Mouse (Mus musculus) MEL (cell line): ENCODE results near the gene Gstm4. TPM values are rescaled to one million over a fixed set of nuclear protein-coding genes. Genes with fewer than 3 reads are reported as not detected.

Experiments used
- DNase-seq: peaks from one replicate; pipeline ENCODE4 v3.0.0; 2011; ENCODE audit warnings: low read depth, low spot score
- H3K27ac ChIP-seq: 2 replicates; pipeline ENCODE4 v1.5.1; 2012; ENCODE audit warnings: low read depth, mild to moderate bottlenecking, control low read depth, low read length, moderate library complexity; ENCODE audit not compliant: control insufficient read depth
- H3K27me3 ChIP-seq, 2 experiments: fragments of 150-350 bp in 1 of 2; sonication (generic) in 1 of 2; 2 replicates each; pipeline ENCODE4 v1.6.1; 2012; ENCODE audit warnings: low read length in 2 of 2, mild to moderate bottlenecking in 2 of 2, improper control_type of control experiment in 1 of 2, moderate library complexity in 1 of 2; ENCODE audit not compliant: insufficient read depth in 2 of 2, control insufficient read depth in 1 of 2
- H3K36me3 ChIP-seq, 2 experiments: 2 replicates each; pipeline ENCODE4 v1.6.1; 2012 to 2014; ENCODE audit warnings: low read length in 2 of 2, improper control_type of control experiment in 1 of 2, inconsistent platforms in 1 of 2, mild to moderate bottlenecking in 1 of 2; ENCODE audit not compliant: insufficient read depth in 2 of 2, control insufficient read depth in 1 of 2
- H3K4me1 ChIP-seq, 2 experiments: fragments of 150-350 bp in 1 of 2; sonication (generic) in 1 of 2; 2 replicates each; pipeline ENCODE4 v1.6.1; 2012; ENCODE audit warnings: low read length in 2 of 2, improper control_type of control experiment in 1 of 2, mild to moderate bottlenecking in 1 of 2; ENCODE audit not compliant: insufficient read depth in 2 of 2, control insufficient read depth in 1 of 2
- H3K4me3 ChIP-seq, 2 experiments: fragments of 150-350 bp in 1 of 2; sonication (generic) in 1 of 2; 2 replicates each; pipeline ENCODE4 v1.5.1; 2012; ENCODE audit warnings: low read depth in 2 of 2, low read length in 2 of 2, mild to moderate bottlenecking in 2 of 2, moderate library complexity in 2 of 2, control low read depth in 1 of 2, improper control_type of control experiment in 1 of 2; ENCODE audit not compliant: control insufficient read depth in 1 of 2, insufficient read depth in 1 of 2
- H3K79me2 ChIP-seq: 2 replicates; pipeline ENCODE4 v1.6.1; 2012; ENCODE audit warnings: mild to moderate bottlenecking, low read length, moderate library complexity; ENCODE audit not compliant: control insufficient read depth, poor library complexity, insufficient read depth
- H3K9ac ChIP-seq: 2 replicates; pipeline ENCODE4 v1.6.1; 2012; ENCODE audit warnings: low read depth, mild to moderate bottlenecking, control low read depth, low read length, moderate library complexity; ENCODE audit not compliant: control insufficient read depth, poor library complexity, severe bottlenecking
- H3K9me3 ChIP-seq: fragments of 150-350 bp; sonication (generic); replicated peaks from 2 replicates; pipeline ENCODE4 v1.6.1; 2012; ENCODE audit warnings: mild to moderate bottlenecking, low read length, improper control_type of control experiment, moderate library complexity; ENCODE audit not compliant: insufficient read depth
- BHLHE40 ChIP-seq: IDR thresholded peaks from 2 replicates; pipeline ENCODE4 v1.6.1; 2012; ENCODE audit warnings: low read depth, mild to moderate bottlenecking, inconsistent platforms, low read length, improper control_type of control experiment, borderline replicate concordance
- CHD1 ChIP-seq: IDR thresholded peaks from 2 replicates; pipeline ENCODE4 v1.6.1; 2012; ENCODE audit warnings: low read depth, mild to moderate bottlenecking, inconsistent platforms, low read length, improper control_type of control experiment
- CHD2 ChIP-seq: IDR thresholded peaks from 2 replicates; pipeline ENCODE4 v1.6.1; 2011; ENCODE audit warnings: low read length, improper control_type of control experiment
- CTCF ChIP-seq, 3 experiments: IDR thresholded peaks in 2 of 3; conservative IDR thresholded peaks in 1 of 3; 2 replicates each; pipeline ENCODE4 v1.5.1; 2011 to 2012; ENCODE audit warnings: low read length in 3 of 3, low read depth in 2 of 3, mild to moderate bottlenecking in 2 of 3, improper control_type of control experiment in 1 of 3, inconsistent platforms in 1 of 3, mixed read lengths in 1 of 3, moderate library complexity in 1 of 3; ENCODE audit not compliant: control insufficient read depth in 1 of 3, insufficient read depth in 1 of 3, poor library complexity in 1 of 3, severe bottlenecking in 1 of 3
- E2F4 ChIP-seq: IDR thresholded peaks from 2 replicates; pipeline ENCODE4 v1.6.1; 2011; ENCODE audit warnings: low read depth, low read length, improper control_type of control experiment, borderline replicate concordance
- ELF1 ChIP-seq: IDR thresholded peaks from 2 replicates; pipeline ENCODE4 v1.6.1; 2014; ENCODE audit warnings: low read depth, mild to moderate bottlenecking, inconsistent platforms, low read length, improper control_type of control experiment, moderate library complexity
- EP300 ChIP-seq, 2 experiments: IDR thresholded peaks; 2 replicates each; pipeline ENCODE4 v1.6.1; 2011; ENCODE audit warnings: improper control_type of control experiment in 2 of 2, low read length in 2 of 2, low read depth in 1 of 2, mild to moderate bottlenecking in 1 of 2
- ETS1 ChIP-seq: IDR thresholded peaks from 2 replicates; pipeline ENCODE4 v1.6.1; 2012; ENCODE audit warnings: low read depth, mild to moderate bottlenecking, inconsistent platforms, low read length, improper control_type of control experiment, moderate library complexity
- GABPA ChIP-seq: IDR thresholded peaks from 2 replicates; pipeline ENCODE4 v1.6.1; 2012; ENCODE audit warnings: low read depth, mild to moderate bottlenecking, inconsistent platforms, low read length, improper control_type of control experiment, moderate library complexity
- GATA1 ChIP-seq: IDR thresholded peaks from 2 replicates; pipeline ENCODE4 v1.6.1; 2011; ENCODE audit warnings: low read depth, low read length, improper control_type of control experiment
- HCFC1 ChIP-seq: IDR thresholded peaks from 2 replicates; pipeline ENCODE4 v1.6.1; 2012; ENCODE audit warnings: low read depth, mild to moderate bottlenecking, inconsistent platforms, low read length, improper control_type of control experiment, moderate library complexity
- JUND ChIP-seq: IDR thresholded peaks from 2 replicates; pipeline ENCODE4 v1.6.1; 2011; ENCODE audit warnings: low read depth, mild to moderate bottlenecking, improper control_type of control experiment, low read length
- KAT2A ChIP-seq: conservative IDR thresholded peaks from 2 replicates; pipeline ENCODE4 v1.6.1; 2012; ENCODE audit warnings: low read depth, low read length, improper control_type of control experiment, inconsistent platforms
- MAFK ChIP-seq: IDR thresholded peaks from 2 replicates; pipeline ENCODE4 v1.6.1; 2011; ENCODE audit warnings: low read depth, mild to moderate bottlenecking, low read length, improper control_type of control experiment, borderline replicate concordance
- MAX ChIP-seq: IDR thresholded peaks from 2 replicates; pipeline ENCODE4 v1.6.1; 2011; ENCODE audit warnings: low read length, improper control_type of control experiment
- MAZ ChIP-seq: IDR thresholded peaks from 2 replicates; pipeline ENCODE4 v1.6.1; 2012; ENCODE audit warnings: low read depth, mild to moderate bottlenecking, inconsistent platforms, low read length, improper control_type of control experiment
- MEF2A ChIP-seq: IDR thresholded peaks from 2 replicates; pipeline ENCODE4 v1.6.1; 2014; ENCODE audit warnings: low read depth, mild to moderate bottlenecking, inconsistent platforms, low read length, improper control_type of control experiment; ENCODE audit not compliant: poor library complexity, insufficient replicate concordance, severe bottlenecking; ENCODE audit errors: extremely low read depth
- MXI1 ChIP-seq: IDR thresholded peaks from 2 replicates; pipeline ENCODE4 v1.6.1; 2011; ENCODE audit warnings: mild to moderate bottlenecking, low read depth, low read length, improper control_type of control experiment
- MYB ChIP-seq: IDR thresholded peaks from 2 replicates; pipeline ENCODE4 v1.6.1; 2011; ENCODE audit warnings: mild to moderate bottlenecking, low read depth, low read length, improper control_type of control experiment
- MYC ChIP-seq: IDR thresholded peaks from 2 replicates; pipeline ENCODE4 v1.6.1; 2011; ENCODE audit warnings: low read depth, mild to moderate bottlenecking, low read length, improper control_type of control experiment, moderate library complexity
- NELFE ChIP-seq: IDR thresholded peaks from 2 replicates; pipeline ENCODE4 v1.6.1; 2011; ENCODE audit warnings: low read depth, low read length, improper control_type of control experiment
- NRF1 ChIP-seq: IDR thresholded peaks from 2 replicates; pipeline ENCODE4 v1.6.1; 2014; ENCODE audit warnings: low read depth, mild to moderate bottlenecking, inconsistent platforms, low read length, improper control_type of control experiment, moderate library complexity; ENCODE audit not compliant: poor library complexity, insufficient read depth, severe bottlenecking
- POLR2A ChIP-seq, 2 experiments: IDR thresholded peaks; 2 replicates each; pipeline ENCODE4 v1.6.1; 2011 to 2012; ENCODE audit warnings: low read length in 2 of 2, mild to moderate bottlenecking in 2 of 2, control low read depth in 1 of 2, improper control_type of control experiment in 1 of 2, low read depth in 1 of 2, moderate library complexity in 1 of 2; ENCODE audit not compliant: control insufficient read depth in 1 of 2, insufficient read depth in 1 of 2, poor library complexity in 1 of 2
- POLR2AphosphoS2 ChIP-seq: IDR thresholded peaks from 2 replicates; pipeline ENCODE4 v1.6.1; 2011; ENCODE audit warnings: low read length, improper control_type of control experiment
- POLR2AphosphoS5 ChIP-seq: IDR thresholded peaks from 2 replicates; pipeline ENCODE4 v1.6.1; 2012; ENCODE audit warnings: low read depth, borderline replicate concordance, mild to moderate bottlenecking, inconsistent platforms, low read length, moderate library complexity, mixed read lengths
- RAD21 ChIP-seq: IDR thresholded peaks from 2 replicates; pipeline ENCODE4 v1.6.1; 2011; ENCODE audit warnings: mild to moderate bottlenecking, low read depth, low read length, improper control_type of control experiment
- SMC3 ChIP-seq: IDR thresholded peaks from 2 replicates; pipeline ENCODE4 v1.6.1; 2011; ENCODE audit warnings: low read depth, low read length, improper control_type of control experiment
- TAL1 ChIP-seq: IDR thresholded peaks from 2 replicates; pipeline ENCODE4 v1.6.1; 2012; ENCODE audit warnings: mild to moderate bottlenecking, inconsistent platforms, low read length, moderate library complexity, mixed read lengths
- TBP ChIP-seq: IDR thresholded peaks from 2 replicates; pipeline ENCODE4 v1.8.0; 2011; ENCODE audit warnings: low read depth, low read length, improper control_type of control experiment
- TCF12 ChIP-seq: IDR thresholded peaks from 2 replicates; pipeline ENCODE4 v1.6.1; 2014; ENCODE audit warnings: low read depth, mild to moderate bottlenecking, inconsistent platforms, low read length, improper control_type of control experiment, moderate library complexity
- UBTF ChIP-seq: IDR thresholded peaks from 2 replicates; pipeline ENCODE4 v1.6.1; 2012; ENCODE audit warnings: low read depth, mild to moderate bottlenecking, inconsistent platforms, low read length, improper control_type of control experiment, moderate library complexity, borderline replicate concordance; ENCODE audit not compliant: insufficient read depth
- USF1 ChIP-seq: IDR thresholded peaks from 2 replicates; pipeline ENCODE4 v1.6.1; 2014; ENCODE audit warnings: low read depth, mild to moderate bottlenecking, inconsistent platforms, low read length, improper control_type of control experiment, moderate library complexity
- USF2 ChIP-seq, 2 experiments: IDR thresholded peaks; 2 replicates each; pipeline ENCODE4 v1.6.1; 2011 to 2012; ENCODE audit warnings: improper control_type of control experiment in 2 of 2, low read length in 2 of 2, borderline replicate concordance in 1 of 2, inconsistent platforms in 1 of 2, low read depth in 1 of 2, mild to moderate bottlenecking in 1 of 2; ENCODE audit not compliant: insufficient read depth in 1 of 2
- ZC3H11A ChIP-seq: IDR thresholded peaks from 2 replicates; pipeline ENCODE4 v1.6.1; 2012; ENCODE audit warnings: low read depth, mild to moderate bottlenecking, inconsistent platforms, low read length, improper control_type of control experiment
- ZKSCAN1 ChIP-seq: IDR thresholded peaks from 2 replicates; pipeline ENCODE4 v1.6.1; 2012; ENCODE audit warnings: low read depth, mild to moderate bottlenecking, inconsistent platforms, low read length, improper control_type of control experiment, moderate library complexity
- ZMIZ1 ChIP-seq: IDR thresholded peaks from 2 replicates; pipeline ENCODE4 v1.6.1; 2012; ENCODE audit warnings: low read depth, mild to moderate bottlenecking, inconsistent platforms, low read length, improper control_type of control experiment, moderate library complexity
- ZNF384 ChIP-seq: IDR thresholded peaks from 2 replicates; pipeline ENCODE4 v1.6.1; 2012; ENCODE audit warnings: low read depth, mild to moderate bottlenecking, inconsistent platforms, low read length, improper control_type of control experiment
- polyA plus RNA-seq, 2 experiments: library from polyadenylated mRNA; stranded (reverse) in 1 of 2; unstranded in 1 of 2; fragments of >175 nt in 1 of 2; fragments of >200 nt in 1 of 2; gene quantifications; 2 replicates each; pipeline versions ENCODE4 v1.2.1 to v1.2.4; 2012; ENCODE audit warnings: low replicate concordance in 2 of 2, low read depth in 1 of 2; ENCODE audit not compliant: insufficient read length in 2 of 2, insufficient read depth in 1 of 2, missing spikeins in 1 of 2
- total RNA-seq: library from RNA; depleted of rRNA; stranded (reverse); fragments of 300-350 nt; gene quantifications from 2 replicates; pipeline ENCODE4 v1.2.3, GENCODE M21; 2012

The Gstm4 gene
- total and polyA plus RNA-seq, 3 experiments, result 1.4 to 7.4 TPM; not detected in 1

DNA sequence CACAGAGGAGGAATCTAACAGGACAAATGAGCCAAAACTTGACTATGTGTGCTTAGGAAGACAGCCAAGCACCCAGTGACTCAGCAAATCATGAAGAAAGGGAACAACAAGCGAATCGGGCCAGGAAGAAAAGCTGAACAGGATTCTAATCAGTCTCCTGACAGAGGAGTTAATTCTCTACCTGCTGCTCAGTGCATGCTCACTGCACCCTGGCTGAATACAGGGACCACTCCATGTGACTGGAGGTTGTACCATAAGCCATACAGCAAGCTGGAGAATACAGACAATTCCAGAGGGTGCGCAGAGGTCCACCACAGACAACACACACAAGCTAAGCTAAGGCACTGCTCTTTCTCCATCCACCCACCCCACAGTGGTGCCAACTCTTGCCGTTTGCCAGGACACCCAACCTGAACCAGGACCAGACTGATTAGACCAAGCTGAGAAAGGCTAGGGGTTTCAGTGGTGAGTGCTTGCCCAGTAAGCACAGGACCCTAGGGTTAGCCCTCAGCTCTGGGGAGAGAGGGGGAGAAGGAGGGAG, 31.3 kb downstream of the Gstm4 start:
- Histone ChIP-seq H3K27ac (no peak overlapping the region; the same call in 1 of the 2 replicates), H3K4me3 (no peak overlapping the region), H3K27me3 (no peaks in the 10 kb centered on the region), H3K9me3 (no peaks in the 10 kb centered on the region), H3K36me3 (peaks cover 0 to 3% of the 10 kb centered on the region in 2 experiments; a peak in 1 of 4 replicates), H3K9ac (no peak overlapping the region), H3K4me1 (peaks cover 0 to 15% of the 10 kb centered on the region in 2 experiments; a peak in 2 of 4 replicates), H3K79me2 (no peaks in the 10 kb centered on the region)
- peak; percentile 85 for DNase-seq
- TF ChIP-seq KAT2A (no peak), CHD2 (no peak), BHLHE40 (no peak), MEF2A (no peak), ZNF384 (no peak), MAFK (peak; percentile 59; the same call in 1 of the 2 replicates), JUND (no peak), NELFE (no peak), RAD21 (no peak), POLR2A (IDR thresholded peaks at IDR 0.05; ENCODE audit: control insufficient read depth in 1 of 2, insufficient read depth in 1 of 2, low read depth in 1 of 2, low read length in 2 of 2, poor library complexity in 1 of 2) (no peak), MYC (peak; percentile 68; the same call in 1 of the 2 replicates), MXI1 (no peak), POLR2AphosphoS2 (no peak), E2F4 (no peak), ELF1 (no peak), EP300 (IDR thresholded peaks at IDR 0.05; ENCODE audit: low read depth in 1 of 2, low read length in 2 of 2) (peak in 1 of 2 experiments; percentile 40; a peak in 1 of 4 replicates), NRF1 (no peak), HCFC1 (no peak), CTCF (IDR thresholded peaks at IDR 0.05 in 2 of 3, conservative IDR thresholded peaks at IDR 0.05 in 1 of 3; ENCODE audit: control insufficient read depth in 1 of 3, insufficient read depth in 1 of 3, low read depth in 2 of 3, low read length in 3 of 3, poor library complexity in 1 of 3, severe bottlenecking in 1 of 3) (no peak), TAL1 (no peak), ETS1 (peak; percentile 24; the same call in 1 of the 2 replicates), USF2 (IDR thresholded peaks at IDR 0.05; ENCODE audit: borderline replicate concordance in 1 of 2, insufficient read depth in 1 of 2, low read depth in 1 of 2, low read length in 2 of 2) (no peak), TBP (no peak), MAX (no peak), ZC3H11A (no peak), GABPA (peak; percentile 87), TCF12 (no peak), GATA1 (0 out of 2 replicates have a peak, but pooled peaks have one; percentile 9), SMC3 (no peak), ZKSCAN1 (no peak), UBTF (no peak), POLR2AphosphoS5 (no peak), USF1 (no peak), MYB (no peak), ZMIZ1 (no peak), MAZ (no peak), CHD1 (no peak)
